10 mouse cellular contexts compared by ENCODE assay signal in the genomic region with DNA sequence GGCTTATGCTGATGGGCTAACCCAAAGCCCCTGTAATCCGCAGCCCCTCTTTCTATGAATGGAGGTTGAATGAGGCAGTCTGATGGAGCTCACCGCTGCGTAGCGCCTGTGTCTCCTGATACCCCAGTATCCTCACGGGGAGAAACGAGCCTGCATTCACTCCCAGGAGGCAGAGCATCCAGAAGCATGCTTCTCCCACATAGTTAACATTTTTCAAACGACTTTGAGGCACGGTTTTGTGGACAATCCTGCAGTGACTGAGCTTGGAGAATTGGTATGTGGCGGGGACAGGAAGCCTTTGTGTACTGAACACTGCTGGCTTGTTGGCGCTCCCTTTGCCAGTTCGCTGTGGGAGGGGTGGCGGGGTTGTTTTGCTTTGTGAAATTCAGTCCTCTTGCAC. TPM values are rescaled to one million over a fixed set of nuclear protein-coding genes. Genes with fewer than 3 reads are reported as not detected.
DNase-seq lines count a peak whose midpoint lies in the region; ATAC-seq and TF ChIP-seq lines count a peak whose summit lies in the region.
"Had no signal": no experiment of that assay in that cellular context is flagged by ENCODE, and none has a peak within 500 bp of the region (broad histone marks: within the 10 kb centered on the region; RNA-seq: fewer than 3 reads in every experiment).

No protein-coding gene starts in this region.

- no peaks in the 10 kb centered on the region for H3K27me3 ChIP-seq in intestine, embryonic 15.5 days (replicated peaks)
- 0 out of 2 replicates have a peak, but pooled peaks cover 2% of the 10 kb centered on the region for H3K27me3 ChIP-seq in intestine, embryonic 16.5 days (replicated peaks; ENCODE audit: control insufficient read depth, insufficient read depth, low read length)
- peaks cover 5% of the 10 kb centered on the region; the same call in 1 of the 2 replicates for H3K27me3 ChIP-seq in embryonic facial prominence, embryonic 14.5 days (replicated peaks; ENCODE audit: control insufficient read depth, insufficient read depth, low read length)
- no peaks in the 10 kb centered on the region for H3K27me3 ChIP-seq in midbrain, embryonic 15.5 days (replicated peaks)
- no peaks in the 10 kb centered on the region for H3K27me3 ChIP-seq in kidney, adult 2 months (replicated peaks; ENCODE audit: control insufficient read depth, insufficient read depth, low read length)

- DNase-seq in embryonic facial prominence, embryonic 14.5 days (ENCODE audit: low spot score): peak; percentile 41
- peak; percentile 44 to 57 for DNase-seq in layer of hippocampus, adult 8-10 months (ENCODE audit: low spot score in 2 of 2)
- DNase-seq in spleen, adult 12 weeks (ENCODE audit: low spot score): no peak
- no peak for DNase-seq in adrenal gland, adult 18-20 months (ENCODE audit: low spot score in 2 of 2)
- DNase-seq in kidney, adult 2 months: no peak

- TF ChIP-seq CTCF in kidney, adult 2 months (conservative IDR thresholded peaks at IDR 0.05; ENCODE audit: insufficient read depth, insufficient read length, low read depth, low read length): no peak

- 13% methylated on average over 12 of the region's 12 CpGs for WGBS in intestine, embryonic 15.5 days
- 9% methylated on average over 12 of the region's 12 CpGs for WGBS in intestine, embryonic 16.5 days
- 6% methylated on average over 12 of the region's 12 CpGs for WGBS in embryonic facial prominence, embryonic 14.5 days
- 8% methylated on average over 12 of the region's 12 CpGs for WGBS in midbrain, embryonic 15.5 days
- 15% methylated on average over 12 of the region's 12 CpGs for whole genome bisulfite sequencing in kidney, adult 2 months

- no peaks in the 10 kb centered on the region for H3K9me3 ChIP-seq in intestine, embryonic 15.5 days
- H3K9me3 ChIP-seq in intestine, embryonic 16.5 days (ENCODE audit: control insufficient read depth, low read length): no peaks in the 10 kb centered on the region
- H3K9me3 ChIP-seq in embryonic facial prominence, embryonic 14.5 days (ENCODE audit: control insufficient read depth, low read length): no peaks in the 10 kb centered on the region
- no peaks in the 10 kb centered on the region for H3K9me3 ChIP-seq in midbrain, embryonic 15.5 days

- H3K4me2 ChIP-seq in intestine, embryonic 15.5 days (replicated peaks): peak overlapping the region; percentile 24
- H3K4me2 ChIP-seq in intestine, embryonic 16.5 days (ENCODE audit: low read depth, low read length): no peak overlapping the region
- peak overlapping the region; percentile 38 for H3K4me2 ChIP-seq in embryonic facial prominence, embryonic 14.5 days (ENCODE audit: low read depth, low read length)
- H3K4me2 ChIP-seq in midbrain, embryonic 15.5 days: peak overlapping the region; percentile 42

- no peak overlapping the region for H3K9ac ChIP-seq in intestine, embryonic 15.5 days
- H3K9ac ChIP-seq in intestine, embryonic 16.5 days (ENCODE audit: low read depth, low read length): no peak overlapping the region
- H3K9ac ChIP-seq in embryonic facial prominence, embryonic 14.5 days (ENCODE audit: low read depth, low read length): peak overlapping the region; percentile 41; the same call in 1 of the 2 replicates
- H3K9ac ChIP-seq in midbrain, embryonic 15.5 days: peak overlapping the region; percentile 31; the same call in 1 of the 2 replicates

- H3K4me3 ChIP-seq in intestine, embryonic 15.5 days (replicated peaks): no peak overlapping the region
- no peak overlapping the region for H3K4me3 ChIP-seq in intestine, embryonic 16.5 days (ENCODE audit: low read length)
- no peak overlapping the region for H3K4me3 ChIP-seq in embryonic facial prominence, embryonic 14.5 days (ENCODE audit: low read depth, low read length)
- no peak overlapping the region; the same call in 1 of the 2 replicates for H3K4me3 ChIP-seq in midbrain, embryonic 15.5 days
- H3K4me3 ChIP-seq in kidney, adult 2 months (ENCODE audit: insufficient read depth, low read depth, low read length): no peak overlapping the region

- TF ChIP-seq POLR2A in kidney, adult 2 months (IDR thresholded peaks at IDR 0.05; ENCODE audit: low read depth, low read length): no peak

- no peak overlapping the region for H3K27ac ChIP-seq in intestine, embryonic 15.5 days
- H3K27ac ChIP-seq in intestine, embryonic 16.5 days (ENCODE audit: low read length): no peak overlapping the region
- H3K27ac ChIP-seq in embryonic facial prominence, embryonic 14.5 days (replicated peaks; ENCODE audit: low read depth, low read length): no peak overlapping the region
- peak overlapping the region; percentile 51; the same call in 1 of the 2 replicates for H3K27ac ChIP-seq in midbrain, embryonic 15.5 days
- H3K27ac ChIP-seq in kidney, adult 2 months (ENCODE audit: insufficient read depth, low read depth, low read length): no peak overlapping the region

- H3K4me1 ChIP-seq in intestine, embryonic 15.5 days (replicated peaks): no peaks in the 10 kb centered on the region
- no peaks in the 10 kb centered on the region for H3K4me1 ChIP-seq in intestine, embryonic 16.5 days (ENCODE audit: control insufficient read depth, insufficient read depth, low read length)
- no peaks in the 10 kb centered on the region for H3K4me1 ChIP-seq in embryonic facial prominence, embryonic 14.5 days (ENCODE audit: control insufficient read depth, insufficient read depth, low read length)
- H3K4me1 ChIP-seq in midbrain, embryonic 15.5 days: peaks cover 11% of the 10 kb centered on the region; the same call in 1 of the 2 replicates
- H3K4me1 ChIP-seq in kidney, adult 2 months (ENCODE audit: control insufficient read depth, insufficient read depth, low read length): no peaks in the 10 kb centered on the region

- no peak for ATAC-seq in intestine, embryonic 15.5 days
- no peak for ATAC-seq in intestine, embryonic 16.5 days
- peak; percentile 15; the same call in 1 of the 2 replicates for ATAC-seq in embryonic facial prominence, embryonic 14.5 days (ENCODE audit: low read depth)
- ATAC-seq in midbrain, embryonic 15.5 days (replicated peaks): peak; percentile 65

- H3K36me3 ChIP-seq in intestine, embryonic 15.5 days: no peaks in the 10 kb centered on the region
- no peaks in the 10 kb centered on the region for H3K36me3 ChIP-seq in intestine, embryonic 16.5 days (ENCODE audit: control insufficient read depth, insufficient read depth, low read length)
- H3K36me3 ChIP-seq in embryonic facial prominence, embryonic 14.5 days (ENCODE audit: control insufficient read depth, insufficient read depth, low read length): no peaks in the 10 kb centered on the region
- no peaks in the 10 kb centered on the region for H3K36me3 ChIP-seq in midbrain, embryonic 15.5 days (replicated peaks)
- no peaks in the 10 kb centered on the region for H3K36me3 ChIP-seq in kidney, adult 2 months (ENCODE audit: control insufficient read depth, insufficient read depth, low read length)

RNA-seq across cellular contexts. Expression of gene Foxi2, which starts 55.2 kb away (rescaled TPM):
- not detected in 2 replicates for polyA plus RNA-seq in intestine, embryonic 15.5 days (2015; fragmentation: Nextera tagmentation; extraction: Ambion mirVana)
- polyA plus RNA-seq in intestine, embryonic 16.5 days (2015; fragmentation: Nextera tagmentation; extraction: Ambion mirVana): not detected in 2 replicates
- not detected in 2 replicates for polyA plus RNA-seq in embryonic facial prominence, embryonic 14.5 days (2014; fragmentation: Nextera tagmentation; extraction: Ambion mirVana)
- not detected for total RNA-seq in layer of hippocampus, adult 8-10 months (2022)
- 0.06 TPM in 1 of 2 replicates, not detected in the other for polyA plus RNA-seq in midbrain, embryonic 15.5 days (2015; fragmentation: Nextera tagmentation; extraction: Ambion mirVana)
- total RNA-seq in adrenal gland, adult 18-20 months (2021): not detected
- polyA plus RNA-seq in kidney, adult 2 months (2012; rRNA removed): not detected in 2 replicates
- total RNA-seq: layer of hippocampus, postnatal 14 days had no signal
- polyA plus RNA-seq: stomach, embryonic 14.5 days had no signal

Comparison
In these comparisons a context has a peak if more than half of its experiments do, and no peak if none do; other contexts are left out.
1. ATAC-seq: peak in embryonic facial prominence, embryonic 14.5 days (single experiment) and midbrain, embryonic 15.5 days (single experiment); none in intestine, embryonic 15.5 days (single experiment) and intestine, embryonic 16.5 days (single experiment).
2. H3K9ac ChIP-seq: peak in embryonic facial prominence, embryonic 14.5 days (single experiment) and midbrain, embryonic 15.5 days (single experiment); none in intestine, embryonic 15.5 days (single experiment) and intestine, embryonic 16.5 days (single experiment).
3. DNase-seq: peak in embryonic facial prominence, embryonic 14.5 days (single experiment) and layer of hippocampus, adult 8-10 months (2 of 2); none in spleen, adult 12 weeks (single experiment), adrenal gland, adult 18-20 months (0 of 2) and kidney, adult 2 months (single experiment).